Mouse (Mus musculus) midbrain, postnatal 0 days (tissue): ENCODE data around the gene Gpc3. TPM values are rescaled to one million over a fixed set of nuclear protein-coding genes. Genes with fewer than 3 reads are reported as not detected.

Experiments used
- ATAC-seq: fragments of 200-750 bp; cut with Nextera tagmentation; 2 replicates; pipeline ENCODE4 v1.8.0; 2017; ENCODE audit warnings: moderate number of reproducible peaks, mild to moderate bottlenecking, moderate TSS enrichment, moderate library complexity; ENCODE audit not compliant: low FRiP score
- DNase-seq: peaks from one replicate; pipeline ENCODE4 v3.0.0-alpha.2; 2015; ENCODE audit warnings: low spot score
- H3K27ac ChIP-seq: fragments of 300-500 bp; sonication (generic); 2 replicates; pipeline ENCODE4 v1.5.1; 2014; ENCODE audit warnings: low read depth, mild to moderate bottlenecking, low read length, mixed read lengths
- H3K27me3 ChIP-seq: fragments of 300-500 bp; sonication (generic); 2 replicates; pipeline ENCODE4 v1.6.1; 2014; ENCODE audit warnings: low read length, control low read depth, mixed read lengths; ENCODE audit not compliant: insufficient read depth
- H3K36me3 ChIP-seq: fragments of 300-500 bp; sonication (generic); 2 replicates; pipeline ENCODE4 v1.6.1; 2014; ENCODE audit warnings: low read length, control low read depth, mixed read lengths; ENCODE audit not compliant: insufficient read depth
- H3K4me1 ChIP-seq: fragments of 300-500 bp; sonication (generic); 2 replicates; pipeline ENCODE4 v1.6.1; 2014; ENCODE audit warnings: mild to moderate bottlenecking, control low read depth, antibody characterized with exemption, low read length, mixed read lengths; ENCODE audit not compliant: insufficient read depth
- H3K4me2 ChIP-seq: fragments of 300-500 bp; sonication (generic); 2 replicates; pipeline ENCODE4 v1.6.1; 2014; ENCODE audit warnings: low read depth, mild to moderate bottlenecking, low read length, mixed read lengths; ENCODE audit not compliant: poor library complexity, severe bottlenecking
- H3K4me3 ChIP-seq: fragments of 300-500 bp; sonication (generic); 2 replicates; pipeline ENCODE4 v1.5.1; 2014; ENCODE audit warnings: low read depth, mild to moderate bottlenecking, low read length, moderate library complexity
- H3K9ac ChIP-seq: fragments of 300-500 bp; sonication (generic); replicated peaks from 2 replicates; pipeline ENCODE4 v1.6.1; 2014; ENCODE audit warnings: mild to moderate bottlenecking, low read length, moderate library complexity, mixed read lengths; ENCODE audit not compliant: poor library complexity, severe bottlenecking
- H3K9me3 ChIP-seq: fragments of 300-500 bp; sonication (generic); 2 replicates; pipeline ENCODE4 v1.6.1; 2016; ENCODE audit warnings: low read length, control low read depth
- CTCF ChIP-seq: IDR thresholded peaks from 2 replicates; pipeline ENCODE4 v1.5.1; 2016; ENCODE audit warnings: antibody characterized with exemption, mild to moderate bottlenecking
- WGBS: fragments of 180-500 bp; shearing (Covaris S2); extraction: QIAGEN DNeasy Blood & Tissue Kit; methylation state at CpG from one replicate; pipeline ENCODE4 v1.1.7; 2014; 5-methylcytosine and 5-hydroxymethylcytosine counted together
- polyA plus RNA-seq: library from polyadenylated mRNA; unstranded; fragments of >200 nt; fragmentation: Nextera tagmentation; extraction: Ambion mirVana; gene quantifications from 2 replicates; pipeline ENCODE4 v1.2.1, GENCODE M21; 2015
- total RNA-seq: library from RNA; depleted of rRNA; stranded (reverse); fragments of >200 nt; gene quantifications from 2 replicates; pipeline ENCODE4 v1.2.3, GENCODE M21; 2014

Gene Gpc3
- total and polyA plus RNA-seq, 2 experiments from 2014 or later = 19.3 to 69.3 TPM

DNA sequence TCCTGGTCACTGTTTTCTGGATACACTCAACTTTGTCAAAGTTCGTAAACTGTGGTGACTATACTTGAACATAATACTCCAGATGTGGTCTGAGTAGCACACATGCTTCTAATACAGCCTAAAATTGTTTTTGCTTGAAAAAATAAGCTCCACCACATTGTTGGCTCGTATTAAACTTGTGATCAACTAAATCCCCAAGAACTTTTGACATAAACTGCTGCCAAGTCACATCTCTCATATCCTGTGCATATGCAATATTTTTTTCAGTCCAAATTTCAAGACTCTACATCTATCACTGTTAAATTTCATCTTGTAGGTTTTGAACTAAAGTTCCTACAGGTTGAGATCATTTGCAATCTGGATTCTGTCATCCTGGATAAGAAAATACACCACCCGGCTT is 69.1 kb downstream of the Gpc3 start:
- TF ChIP-seq CTCF = no peak
- Histone ChIP-seq H3K27ac (no peak overlapping the region), H3K4me3 (no peak overlapping the region), H3K9me3 (no peaks in the 10 kb centered on the region), H3K9ac (no peak overlapping the region), H3K4me2 (no peak overlapping the region), H3K36me3 (no peaks in the 10 kb centered on the region), H3K27me3 (no peaks in the 10 kb centered on the region), H3K4me1 (no peaks in the 10 kb centered on the region)
- WGBS = 66% methylated on average over 3 of the region's 3 CpGs
- DNase-seq = no peak
- ATAC-seq = no peak

DNA sequence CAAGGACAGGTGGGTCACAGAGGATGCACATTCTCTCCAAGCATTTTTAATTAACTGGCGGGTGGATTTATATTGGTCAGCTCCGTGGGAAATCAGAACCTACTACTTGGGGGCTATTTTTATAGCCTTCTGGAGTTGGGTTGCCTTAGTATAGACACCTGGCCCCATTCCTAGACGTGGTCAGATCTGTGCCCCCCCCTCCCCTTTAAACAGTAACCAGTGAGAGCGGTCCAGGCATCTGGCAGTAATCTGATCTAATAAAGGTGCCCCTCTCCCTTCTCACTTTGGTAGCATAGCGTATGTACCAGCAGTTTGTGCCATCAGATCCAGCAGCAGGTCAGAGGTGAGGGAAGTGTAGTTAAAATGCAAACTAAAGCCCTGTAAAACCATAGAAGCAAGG is 76.5 kb downstream of the Gpc3 start:
- Histone ChIP-seq H3K27ac (no peak overlapping the region), H3K36me3 (no peaks in the 10 kb centered on the region), H3K4me1 (no peaks in the 10 kb centered on the region), H3K4me2 (no peak overlapping the region), H3K9me3 (no peaks in the 10 kb centered on the region), H3K9ac (no peak overlapping the region), H3K27me3 (no peaks in the 10 kb centered on the region), H3K4me3 (no peak overlapping the region)
- no peak for DNase-seq
- WGBS = 74% methylated on average over 5 of the region's 5 CpGs
- no peak for ATAC-seq
- TF ChIP-seq CTCF = no peak

DNA sequence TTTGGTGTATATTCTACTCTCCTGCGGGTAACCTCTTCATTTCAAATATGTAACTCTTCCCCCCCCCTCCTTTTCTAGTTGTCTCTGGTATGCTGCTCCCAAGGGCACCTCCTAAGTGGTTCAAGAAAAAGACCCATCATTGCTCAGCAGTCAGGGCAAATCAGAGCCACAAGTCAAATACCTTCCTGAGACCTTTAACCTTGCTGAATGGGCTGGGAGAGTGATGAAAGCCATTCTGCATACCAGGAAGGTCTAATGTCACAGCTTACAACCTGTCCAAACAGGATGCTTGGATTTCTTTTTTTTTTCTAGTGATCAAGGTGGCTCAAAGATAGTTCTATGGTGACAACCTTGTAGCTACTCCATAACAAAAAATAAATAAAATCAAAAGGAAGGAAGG is 80.0 kb downstream of the Gpc3 start:
- H3K9ac ChIP-seq = no peak overlapping the region
- H3K4me3 ChIP-seq = no peak overlapping the region
- no peak for TF ChIP-seq CTCF
- H3K9me3 ChIP-seq = no peaks in the 10 kb centered on the region
- no peak overlapping the region for H3K27ac ChIP-seq
- H3K4me2 ChIP-seq = no peak overlapping the region
- 80% methylated on average over 1 of the region's 1 CpGs for WGBS
- DNase-seq (no peak), ATAC-seq (no peak)
- no peaks in the 10 kb centered on the region for H3K27me3 ChIP-seq
- H3K4me1 ChIP-seq = no peaks in the 10 kb centered on the region
- H3K36me3 ChIP-seq = no peaks in the 10 kb centered on the region

DNA sequence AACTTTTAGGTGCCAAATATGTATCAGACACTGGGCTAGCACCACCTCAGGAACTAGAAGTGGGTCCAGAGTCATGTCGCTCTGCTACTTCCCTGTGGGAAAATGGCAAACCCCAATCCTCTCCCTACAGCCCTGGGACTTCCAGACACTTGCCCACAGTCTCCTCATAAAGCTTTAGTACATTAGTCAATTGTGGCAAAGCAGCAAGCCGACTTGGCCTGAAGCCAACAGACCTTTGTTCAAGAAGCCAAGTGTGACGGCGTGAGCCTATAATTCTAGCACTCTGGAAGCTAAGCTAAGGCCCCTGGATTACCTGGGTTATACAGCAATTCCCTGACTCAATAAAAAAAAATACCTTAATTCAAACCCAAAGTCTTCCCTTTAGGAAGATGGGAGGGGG is 80.7 kb downstream of the Gpc3 start:
- TF ChIP-seq CTCF = no peak
- no peak overlapping the region for H3K9ac ChIP-seq
- WGBS = 56% methylated on average over 4 of the region's 4 CpGs
- H3K4me2 ChIP-seq = no peak overlapping the region
- ATAC-seq = no peak
- no peaks in the 10 kb centered on the region for H3K9me3 ChIP-seq
- no peaks in the 10 kb centered on the region for H3K4me1 ChIP-seq
- H3K27me3 ChIP-seq = no peaks in the 10 kb centered on the region
- no peak overlapping the region for H3K4me3 ChIP-seq
- no peaks in the 10 kb centered on the region for H3K36me3 ChIP-seq
- no peak for DNase-seq
- no peak overlapping the region for H3K27ac ChIP-seq

DNA sequence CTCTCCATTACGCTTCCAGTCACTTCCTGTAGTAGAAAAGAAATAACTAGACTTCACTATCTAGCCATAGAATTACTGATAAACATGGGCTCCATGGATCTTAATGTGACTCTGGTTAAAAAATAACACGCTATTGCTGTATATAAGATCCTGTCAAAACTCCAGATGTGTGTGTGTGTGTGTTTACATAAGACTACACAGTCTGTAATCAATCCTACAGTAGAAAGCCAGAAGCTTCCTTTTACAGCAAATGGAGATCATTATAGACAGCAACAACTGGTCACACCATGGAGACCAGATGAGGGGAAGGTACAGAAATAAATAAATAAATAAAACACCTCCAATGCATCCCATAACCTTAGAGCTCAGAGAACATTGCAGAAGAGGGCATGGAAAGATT is 81.6 kb downstream of the Gpc3 start:
- Histone ChIP-seq H3K4me3 (no peak overlapping the region), H3K27ac (no peak overlapping the region), H3K9me3 (no peaks in the 10 kb centered on the region), H3K4me1 (no peaks in the 10 kb centered on the region), H3K9ac (no peak overlapping the region), H3K4me2 (no peak overlapping the region), H3K36me3 (no peaks in the 10 kb centered on the region), H3K27me3 (no peaks in the 10 kb centered on the region)
- DNase-seq = no peak
- WGBS = 76% methylated on average over 2 of the region's 2 CpGs
- TF ChIP-seq CTCF = no peak
- ATAC-seq = no peak

DNA sequence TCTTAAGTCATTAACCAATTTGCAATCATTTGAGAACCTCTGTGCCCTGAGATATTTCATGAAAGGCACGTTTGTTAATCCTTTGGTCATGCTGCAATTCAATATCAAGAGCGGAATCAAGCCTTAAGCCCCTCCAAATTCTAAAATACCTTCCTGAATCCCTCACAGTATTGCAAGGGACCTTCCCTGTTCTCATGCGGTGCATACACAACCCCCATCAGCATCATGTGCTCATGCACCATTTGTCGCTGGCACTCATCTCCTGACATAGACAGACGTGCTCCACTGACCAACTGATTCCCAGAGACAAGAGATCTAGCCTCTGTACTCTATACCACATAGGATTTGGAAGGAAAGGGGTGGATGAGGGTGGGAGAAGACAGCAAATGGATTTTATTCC is 87.7 kb downstream of the Gpc3 start:
- WGBS = 53% methylated on average over 5 of the region's 5 CpGs

DNA sequence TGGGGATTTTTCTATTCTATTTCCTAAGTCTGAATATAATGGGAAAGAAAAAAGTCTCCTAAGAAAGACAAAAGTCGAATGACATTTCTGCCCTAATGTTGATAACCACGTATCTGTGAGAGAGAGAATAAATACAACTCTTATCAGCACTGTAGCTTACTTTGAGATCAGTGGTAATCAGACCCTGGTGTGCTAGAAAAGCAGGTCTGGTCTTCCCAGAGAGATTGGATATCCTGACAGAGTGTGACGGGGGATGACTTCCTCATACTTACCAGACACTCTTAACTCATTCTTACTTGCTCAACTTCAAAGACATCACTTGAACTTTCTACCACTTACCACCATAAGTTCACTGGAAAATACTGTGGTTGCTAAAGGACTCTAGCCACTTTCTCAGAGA is 88.6 kb downstream of the Gpc3 start:
- 62% methylated on average over 3 of the region's 3 CpGs for WGBS

More for the DNA sequence above, 87.7 kb downstream of the Gpc3 start:
- no peak for TF ChIP-seq CTCF
- Histone ChIP-seq H3K27ac (no peak overlapping the region), H3K4me1 (no peaks in the 10 kb centered on the region), H3K4me2 (no peak overlapping the region), H3K9ac (no peak overlapping the region), H3K4me3 (no peak overlapping the region), H3K27me3 (no peaks in the 10 kb centered on the region), H3K36me3 (no peaks in the 10 kb centered on the region), H3K9me3 (no peaks in the 10 kb centered on the region)
- ATAC-seq (no peak), DNase-seq (no peak)

More for the DNA sequence above, 88.6 kb downstream of the Gpc3 start:
- Histone ChIP-seq H3K27me3 (no peaks in the 10 kb centered on the region), H3K4me1 (no peaks in the 10 kb centered on the region), H3K9ac (no peak overlapping the region), H3K4me2 (no peak overlapping the region), H3K36me3 (no peaks in the 10 kb centered on the region), H3K27ac (no peak overlapping the region), H3K4me3 (no peak overlapping the region), H3K9me3 (no peaks in the 10 kb centered on the region)
- no peak for TF ChIP-seq CTCF
- ATAC-seq = no peak
- no peak for DNase-seq
